Mouse (Mus musculus) MEL (cell line): ENCODE results near the gene Fblim1. TPM values are rescaled to one million over a fixed set of nuclear protein-coding genes. Genes with fewer than 3 reads are reported as not detected.

ENCODE experiments used
- DNase-seq: peaks from one replicate; pipeline ENCODE4 v3.0.0; 2011; ENCODE audit warnings: low read depth, low spot score
- H3K27ac ChIP-seq: 2 replicates; pipeline ENCODE4 v1.5.1; 2012; ENCODE audit warnings: low read depth, mild to moderate bottlenecking, control low read depth, low read length, moderate library complexity; ENCODE audit not compliant: control insufficient read depth
- H3K27me3 ChIP-seq, 2 experiments: fragments of 150-350 bp in 1 of 2; sonication (generic) in 1 of 2; 2 replicates each; pipeline ENCODE4 v1.6.1; 2012; ENCODE audit warnings: low read length in 2 of 2, mild to moderate bottlenecking in 2 of 2, improper control_type of control experiment in 1 of 2, moderate library complexity in 1 of 2; ENCODE audit not compliant: insufficient read depth in 2 of 2, control insufficient read depth in 1 of 2
- H3K36me3 ChIP-seq, 2 experiments: 2 replicates each; pipeline ENCODE4 v1.6.1; 2012 to 2014; ENCODE audit warnings: low read length in 2 of 2, improper control_type of control experiment in 1 of 2, inconsistent platforms in 1 of 2, mild to moderate bottlenecking in 1 of 2; ENCODE audit not compliant: insufficient read depth in 2 of 2, control insufficient read depth in 1 of 2
- H3K4me1 ChIP-seq, 2 experiments: fragments of 150-350 bp in 1 of 2; sonication (generic) in 1 of 2; 2 replicates each; pipeline ENCODE4 v1.6.1; 2012; ENCODE audit warnings: low read length in 2 of 2, improper control_type of control experiment in 1 of 2, mild to moderate bottlenecking in 1 of 2; ENCODE audit not compliant: insufficient read depth in 2 of 2, control insufficient read depth in 1 of 2
- H3K4me3 ChIP-seq, 2 experiments: fragments of 150-350 bp in 1 of 2; sonication (generic) in 1 of 2; 2 replicates each; pipeline ENCODE4 v1.5.1; 2012; ENCODE audit warnings: low read depth in 2 of 2, low read length in 2 of 2, mild to moderate bottlenecking in 2 of 2, moderate library complexity in 2 of 2, control low read depth in 1 of 2, improper control_type of control experiment in 1 of 2; ENCODE audit not compliant: control insufficient read depth in 1 of 2, insufficient read depth in 1 of 2
- H3K79me2 ChIP-seq: 2 replicates; pipeline ENCODE4 v1.6.1; 2012; ENCODE audit warnings: mild to moderate bottlenecking, low read length, moderate library complexity; ENCODE audit not compliant: control insufficient read depth, poor library complexity, insufficient read depth
- H3K9ac ChIP-seq: 2 replicates; pipeline ENCODE4 v1.6.1; 2012; ENCODE audit warnings: low read depth, mild to moderate bottlenecking, control low read depth, low read length, moderate library complexity; ENCODE audit not compliant: control insufficient read depth, poor library complexity, severe bottlenecking
- H3K9me3 ChIP-seq: fragments of 150-350 bp; sonication (generic); replicated peaks from 2 replicates; pipeline ENCODE4 v1.6.1; 2012; ENCODE audit warnings: mild to moderate bottlenecking, low read length, improper control_type of control experiment, moderate library complexity; ENCODE audit not compliant: insufficient read depth
- BHLHE40 ChIP-seq: IDR thresholded peaks from 2 replicates; pipeline ENCODE4 v1.6.1; 2012; ENCODE audit warnings: low read depth, mild to moderate bottlenecking, inconsistent platforms, low read length, improper control_type of control experiment, borderline replicate concordance
- ELF1 ChIP-seq: IDR thresholded peaks from 2 replicates; pipeline ENCODE4 v1.6.1; 2014; ENCODE audit warnings: low read depth, mild to moderate bottlenecking, inconsistent platforms, low read length, improper control_type of control experiment, moderate library complexity
- EP300 ChIP-seq, 2 experiments: IDR thresholded peaks; 2 replicates each; pipeline ENCODE4 v1.6.1; 2011; ENCODE audit warnings: improper control_type of control experiment in 2 of 2, low read length in 2 of 2, low read depth in 1 of 2, mild to moderate bottlenecking in 1 of 2
- GABPA ChIP-seq: IDR thresholded peaks from 2 replicates; pipeline ENCODE4 v1.6.1; 2012; ENCODE audit warnings: low read depth, mild to moderate bottlenecking, inconsistent platforms, low read length, improper control_type of control experiment, moderate library complexity
- GATA1 ChIP-seq: IDR thresholded peaks from 2 replicates; pipeline ENCODE4 v1.6.1; 2011; ENCODE audit warnings: low read depth, low read length, improper control_type of control experiment
- MAX ChIP-seq: IDR thresholded peaks from 2 replicates; pipeline ENCODE4 v1.6.1; 2011; ENCODE audit warnings: low read length, improper control_type of control experiment
- MAZ ChIP-seq: IDR thresholded peaks from 2 replicates; pipeline ENCODE4 v1.6.1; 2012; ENCODE audit warnings: low read depth, mild to moderate bottlenecking, inconsistent platforms, low read length, improper control_type of control experiment
- MEF2A ChIP-seq: IDR thresholded peaks from 2 replicates; pipeline ENCODE4 v1.6.1; 2014; ENCODE audit warnings: low read depth, mild to moderate bottlenecking, inconsistent platforms, low read length, improper control_type of control experiment; ENCODE audit not compliant: poor library complexity, insufficient replicate concordance, severe bottlenecking; ENCODE audit errors: extremely low read depth
- POLR2AphosphoS2 ChIP-seq: IDR thresholded peaks from 2 replicates; pipeline ENCODE4 v1.6.1; 2011; ENCODE audit warnings: low read length, improper control_type of control experiment
- POLR2AphosphoS5 ChIP-seq: IDR thresholded peaks from 2 replicates; pipeline ENCODE4 v1.6.1; 2012; ENCODE audit warnings: low read depth, borderline replicate concordance, mild to moderate bottlenecking, inconsistent platforms, low read length, moderate library complexity, mixed read lengths
- RAD21 ChIP-seq: IDR thresholded peaks from 2 replicates; pipeline ENCODE4 v1.6.1; 2011; ENCODE audit warnings: mild to moderate bottlenecking, low read depth, low read length, improper control_type of control experiment
- RCOR1 ChIP-seq: IDR thresholded peaks from 2 replicates; pipeline ENCODE4 v1.6.1; 2012; ENCODE audit warnings: low read depth, mild to moderate bottlenecking, inconsistent platforms, low read length, improper control_type of control experiment
- TBP ChIP-seq: IDR thresholded peaks from 2 replicates; pipeline ENCODE4 v1.8.0; 2011; ENCODE audit warnings: low read depth, low read length, improper control_type of control experiment
- UBTF ChIP-seq: IDR thresholded peaks from 2 replicates; pipeline ENCODE4 v1.6.1; 2012; ENCODE audit warnings: low read depth, mild to moderate bottlenecking, inconsistent platforms, low read length, improper control_type of control experiment, moderate library complexity, borderline replicate concordance; ENCODE audit not compliant: insufficient read depth
- ZKSCAN1 ChIP-seq: IDR thresholded peaks from 2 replicates; pipeline ENCODE4 v1.6.1; 2012; ENCODE audit warnings: low read depth, mild to moderate bottlenecking, inconsistent platforms, low read length, improper control_type of control experiment, moderate library complexity
- ZMIZ1 ChIP-seq: IDR thresholded peaks from 2 replicates; pipeline ENCODE4 v1.6.1; 2012; ENCODE audit warnings: low read depth, mild to moderate bottlenecking, inconsistent platforms, low read length, improper control_type of control experiment, moderate library complexity
- ZNF384 ChIP-seq: IDR thresholded peaks from 2 replicates; pipeline ENCODE4 v1.6.1; 2012; ENCODE audit warnings: low read depth, mild to moderate bottlenecking, inconsistent platforms, low read length, improper control_type of control experiment
- polyA plus RNA-seq, 2 experiments: library from polyadenylated mRNA; stranded (reverse) in 1 of 2; unstranded in 1 of 2; fragments of >175 nt in 1 of 2; fragments of >200 nt in 1 of 2; gene quantifications; 2 replicates each; pipeline versions ENCODE4 v1.2.1 to v1.2.4; 2012; ENCODE audit warnings: low replicate concordance in 2 of 2, low read depth in 1 of 2; ENCODE audit not compliant: insufficient read length in 2 of 2, insufficient read depth in 1 of 2, missing spikeins in 1 of 2
- total RNA-seq: library from RNA; depleted of rRNA; stranded (reverse); fragments of 300-350 nt; gene quantifications from 2 replicates; pipeline ENCODE4 v1.2.3, GENCODE M21; 2012

Gene Fblim1
- total and polyA plus RNA-seq, 3 experiments, result not detected

DNA sequence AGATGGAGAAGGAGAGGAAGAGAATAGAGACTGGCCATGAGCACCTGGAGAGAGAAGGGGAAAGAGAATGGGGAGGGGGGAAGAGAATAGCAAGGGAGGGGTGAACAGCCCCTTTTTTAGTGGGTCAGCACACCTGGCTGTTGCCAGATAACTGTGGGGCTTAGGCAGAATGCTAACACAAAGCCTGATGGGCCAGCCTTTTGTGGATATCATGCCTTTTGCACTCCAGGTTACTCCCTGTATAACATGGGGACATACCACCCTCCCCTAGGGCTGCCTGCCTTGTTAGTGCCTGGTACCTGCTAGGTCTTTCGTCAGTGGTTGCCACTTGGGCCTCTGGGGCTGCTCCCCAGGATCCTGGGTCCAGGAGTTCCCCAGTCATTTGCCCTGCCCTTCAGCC lies 35.1 kb downstream of the Fblim1 start:
- Histone ChIP-seq H3K9me3 (no peaks in the 10 kb centered on the region), H3K9ac (no peak overlapping the region), H3K27ac (no peak overlapping the region), H3K4me1 (no peaks in the 10 kb centered on the region), H3K27me3 (peaks cover 2 to 5% of the 10 kb centered on the region in 2 experiments), H3K79me2 (no peaks in the 10 kb centered on the region), H3K4me3 (no peak overlapping the region), H3K36me3 (no peaks in the 10 kb centered on the region)
- no peak for TF ChIP-seq MAX
- no peak for TF ChIP-seq RAD21
- TF ChIP-seq GABPA, result no peak
- no peak for DNase-seq

DNA sequence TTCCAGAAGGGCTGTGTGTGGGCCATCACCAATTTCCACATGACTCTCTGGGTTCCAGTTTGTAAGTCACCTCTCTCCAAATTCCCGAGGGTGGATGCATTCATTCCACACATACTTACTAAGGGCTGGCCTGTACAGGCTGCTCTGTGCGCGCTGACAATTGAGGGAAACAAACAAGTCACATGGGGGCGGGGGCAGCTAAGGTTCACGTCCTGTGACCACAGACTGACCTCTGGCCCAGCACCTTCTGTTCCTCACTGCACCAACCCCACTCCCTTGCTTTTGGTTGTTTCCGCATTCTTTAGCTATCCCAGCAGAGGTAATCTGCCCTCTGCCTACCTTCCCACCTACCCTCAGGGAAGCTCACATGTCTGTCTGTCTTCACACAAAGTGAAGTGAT lies 35.9 kb downstream of the Fblim1 start:
- no peaks in the 10 kb centered on the region for H3K36me3 ChIP-seq
- H3K27me3 ChIP-seq, result peaks cover 2 to 5% of the 10 kb centered on the region in 2 experiments
- no peaks in the 10 kb centered on the region for H3K9me3 ChIP-seq
- no peak for TF ChIP-seq MAZ
- no peak for TF ChIP-seq RCOR1
- TF ChIP-seq TBP, result no peak
- TF ChIP-seq ZMIZ1, result no peak
- no peak for TF ChIP-seq BHLHE40
- no peak for TF ChIP-seq ELF1
- TF ChIP-seq POLR2AphosphoS5, result no peak
- TF ChIP-seq UBTF, result no peak
- TF ChIP-seq ZKSCAN1, result no peak
- TF ChIP-seq ZNF384, result no peak
- TF ChIP-seq GABPA, result no peak
- TF ChIP-seq MEF2A, result no peak
- no peak for TF ChIP-seq POLR2AphosphoS2
- no peak for TF ChIP-seq EP300 (IDR thresholded peaks at IDR 0.05; ENCODE audit: low read depth in 1 of 2, low read length in 2 of 2)
- no peak for TF ChIP-seq GATA1
- no peaks in the 10 kb centered on the region for H3K79me2 ChIP-seq
- H3K27ac ChIP-seq, result no peak overlapping the region
- H3K4me1 ChIP-seq, result no peaks in the 10 kb centered on the region
- DNase-seq, result no peak
- H3K9ac ChIP-seq, result no peak overlapping the region
- H3K4me3 ChIP-seq, result no peak overlapping the region
